8 mouse cellular contexts compared by ENCODE assay signal in genomic region chr12:112693185-112694126, GRCm38 (mm10). TPM values are rescaled to one million over a fixed set of nuclear protein-coding genes. Genes with fewer than 3 reads are reported as not detected.
DNase-seq lines count a peak whose midpoint lies in the region; ATAC-seq and TF ChIP-seq lines count a peak whose summit lies in the region.

No protein-coding gene starts in this region.

- no peak for TF ChIP-seq CTCF in CH12.LX (conservative IDR thresholded peaks at IDR 0.05 in 1 of 2, IDR thresholded peaks at IDR 0.05 in 1 of 2; ENCODE audit: low read depth in 2 of 2, low read length in 2 of 2)

- ATAC-seq in heart, embryonic 15.5 days (replicated peaks; ENCODE audit: insufficient number of reproducible peaks, insufficient read depth, low FRiP score, low read depth) = peak; percentile 98
- ATAC-seq in liver, embryonic 13.5 days (ENCODE audit: low read depth) = peak; percentile 93
- peak; percentile 94 for ATAC-seq in stomach, embryonic 14.5 days (ENCODE audit: insufficient number of reproducible peaks, insufficient read depth, low FRiP score, low read depth)

- H3K36me3 ChIP-seq in CH12.LX (replicated peaks in 1 of 2; ENCODE audit: control insufficient read depth in 1 of 2, insufficient read depth in 1 of 2, low read length in 1 of 2) = peaks cover 0 to 26% of the 10 kb centered on the region in 2 experiments
- no peaks in the 10 kb centered on the region; the same call in 1 of the 2 replicates for H3K36me3 ChIP-seq in forebrain, embryonic 10.5 days (replicated peaks)
- no peaks in the 10 kb centered on the region for H3K36me3 ChIP-seq in heart, embryonic 15.5 days
- no peaks in the 10 kb centered on the region for H3K36me3 ChIP-seq in liver, embryonic 13.5 days
- H3K36me3 ChIP-seq in stomach, embryonic 14.5 days (ENCODE audit: control insufficient read depth, insufficient read depth, low read length) = no peaks in the 10 kb centered on the region

- TF ChIP-seq EP300 in CH12.LX (IDR thresholded peaks at IDR 0.05; ENCODE audit: low read length) = no peak

- 4% methylated on average over 54 of the region's 54 CpGs for WGBS in forebrain, embryonic 10.5 days
- 3% methylated on average over 54 of the region's 54 CpGs for WGBS in heart, embryonic 15.5 days
- WGBS in liver, embryonic 13.5 days (ENCODE audit: insufficient replicate concordance) = 3% methylated on average over 54 of the region's 54 CpGs
- 3% methylated on average over 54 of the region's 54 CpGs for WGBS in stomach, embryonic 14.5 days

- H3K4me2 ChIP-seq in CH12.LX (ENCODE audit: insufficient read depth, low read depth, poor library complexity, severe bottlenecking) = peak overlapping the region; percentile 63
- H3K4me2 ChIP-seq in heart, embryonic 15.5 days = peak overlapping the region; percentile 78
- H3K4me2 ChIP-seq in liver, embryonic 13.5 days = peak overlapping the region; percentile 85
- peak overlapping the region; percentile 87 for H3K4me2 ChIP-seq in stomach, embryonic 14.5 days (replicated peaks; ENCODE audit: low read depth, low read length)

- TF ChIP-seq POLR2A in CH12.LX (IDR thresholded peaks at IDR 0.05; ENCODE audit: low read depth, low read length) = peak; percentile 94

- H3K4me1 ChIP-seq in CH12.LX (ENCODE audit: control insufficient read depth in 1 of 2, insufficient read depth in 2 of 2) = peaks cover 9 to 32% of the 10 kb centered on the region in 2 experiments
- peaks cover 23% of the 10 kb centered on the region for H3K4me1 ChIP-seq in forebrain, embryonic 10.5 days
- peaks cover 21% of the 10 kb centered on the region for H3K4me1 ChIP-seq in heart, embryonic 15.5 days (replicated peaks)
- peaks cover 25% of the 10 kb centered on the region for H3K4me1 ChIP-seq in liver, embryonic 13.5 days (replicated peaks)
- peaks cover 11% of the 10 kb centered on the region for H3K4me1 ChIP-seq in stomach, embryonic 14.5 days (ENCODE audit: control insufficient read depth, insufficient read depth, low read length)

- H3K79me2 ChIP-seq in CH12.LX (replicated peaks; ENCODE audit: control insufficient read depth, extremely low read depth, insufficient read depth, poor library complexity, severe bottlenecking) = no peaks in the 10 kb centered on the region

- peaks cover 7% of the 10 kb centered on the region for H3K27me3 ChIP-seq in CH12.LX (replicated peaks)
- peaks cover 20% of the 10 kb centered on the region for H3K27me3 ChIP-seq in forebrain, embryonic 10.5 days (ENCODE audit: poor library complexity, severe bottlenecking)
- peaks cover 2% of the 10 kb centered on the region; the same call in 1 of the 2 replicates for H3K27me3 ChIP-seq in heart, embryonic 15.5 days
- peaks cover 24% of the 10 kb centered on the region for H3K27me3 ChIP-seq in liver, embryonic 13.5 days
- H3K27me3 ChIP-seq in stomach, embryonic 14.5 days (ENCODE audit: control insufficient read depth, insufficient read depth, low read length) = no peaks in the 10 kb centered on the region

- peak; percentile 94 for DNase-seq in CH12.LX (ENCODE audit: extremely low read depth)
- DNase-seq in c-Kit-positive CD71-negative TER-119-negative erythroid progenitor cells, embryonic 14.5 days (ENCODE audit: low read depth) = peak; percentile 86
- DNase-seq in forebrain, embryonic 10.5 days (ENCODE audit: extremely low spot score, low spot score) = peak; percentile 91
- peak; percentile 97 for DNase-seq in kidney, postnatal 14 days
- DNase-seq in liver, embryonic 13.5 days = peak; percentile 85
- DNase-seq in natural killer cell, adult 2 months (ENCODE audit: low spot score in 2 of 2) = peak; percentile 88 to 90

- no peaks in the 10 kb centered on the region for H3K9me3 ChIP-seq in CH12.LX (replicated peaks; ENCODE audit: low read length)
- H3K9me3 ChIP-seq in forebrain, embryonic 10.5 days = no peaks in the 10 kb centered on the region
- no peaks in the 10 kb centered on the region for H3K9me3 ChIP-seq in heart, embryonic 15.5 days (replicated peaks)
- no peaks in the 10 kb centered on the region for H3K9me3 ChIP-seq in liver, embryonic 13.5 days (replicated peaks)
- no peaks in the 10 kb centered on the region for H3K9me3 ChIP-seq in stomach, embryonic 14.5 days (ENCODE audit: control insufficient read depth, low read depth, low read length)

- TF ChIP-seq RAD21 in CH12.LX (IDR thresholded peaks at IDR 0.05; ENCODE audit: low read depth, low read length) = no peak

- in situ Hi-C loops in CH12.LX (cut with MboI; ENCODE audit: low pct_ligation_motif_present, low pct_unique_long_range_greater_than_20kb, low sequenced_read_pairs) = no loop called here

- dilution Hi-C loops in CH12.LX (cut with MboI; ENCODE audit: extremely low pct_ligation_motif_present, extremely low pct_unique_long_range_greater_than_20kb, low sequenced_read_pairs) = no loop called here

- peak overlapping the region; percentile 5; the same call in 1 of the 2 replicates for H3K27ac ChIP-seq in CH12.LX (ENCODE audit: insufficient read depth, low read depth)
- H3K27ac ChIP-seq in forebrain, embryonic 10.5 days = peak overlapping the region; percentile 95
- H3K27ac ChIP-seq in heart, embryonic 15.5 days = peak overlapping the region; percentile 82
- peak overlapping the region; percentile 58 for H3K27ac ChIP-seq in liver, embryonic 13.5 days
- peak overlapping the region; percentile 78 for H3K27ac ChIP-seq in stomach, embryonic 14.5 days (ENCODE audit: low read length)

- peak overlapping the region; percentile 89 for H3K9ac ChIP-seq in CH12.LX (ENCODE audit: insufficient read depth, low read depth)
- peak overlapping the region; percentile 84 for H3K9ac ChIP-seq in heart, embryonic 15.5 days
- H3K9ac ChIP-seq in liver, embryonic 13.5 days = peak overlapping the region; percentile 85
- H3K9ac ChIP-seq in stomach, embryonic 14.5 days (replicated peaks; ENCODE audit: low read depth, low read length) = peak overlapping the region; percentile 80

- H3K4me3 ChIP-seq in CH12.LX (replicated peaks in 1 of 3; ENCODE audit: low read depth in 2 of 3, low read length in 2 of 3, poor library complexity in 1 of 3) = peak overlapping the region; percentile 79 to 88 (median 81)
- H3K4me3 ChIP-seq in forebrain, embryonic 10.5 days = peak overlapping the region; percentile 83
- H3K4me3 ChIP-seq in heart, embryonic 15.5 days = peak overlapping the region; percentile 62
- H3K4me3 ChIP-seq in liver, embryonic 13.5 days (replicated peaks) = peak overlapping the region; percentile 70
- peak overlapping the region; percentile 65 for H3K4me3 ChIP-seq in stomach, embryonic 14.5 days (ENCODE audit: low read depth, low read length)

TF ChIP-seq in CH12.LX, 34 proteins besides CTCF, POLR2A, EP300 and RAD21 (continues in another document):
- TF ChIP-seq MAFK (IDR thresholded peaks at IDR 0.05; ENCODE audit: insufficient replicate concordance, low read length) (no peak), POLR2AphosphoS2 (IDR thresholded peaks at IDR 0.05; ENCODE audit: low read depth, low read length) (peak; percentile 66; the same call in 1 of the 2 replicates), ZNF384 (IDR thresholded peaks at IDR 0.05; ENCODE audit: low read depth, low read length) (no peak), SIN3A (IDR thresholded peaks at IDR 0.05; ENCODE audit: low read length) (0 out of 2 replicates have a peak, but pooled peaks have one; percentile 67), HCFC1 (IDR thresholded peaks at IDR 0.05; ENCODE audit: low read depth, low read length) (peak; percentile 87), NELFE (IDR thresholded peaks at IDR 0.05; ENCODE audit: low read depth, low read length) (peak; percentile 94), PAX5 (IDR thresholded peaks at IDR 0.05; ENCODE audit: low read length) (no peak), IRF4 (IDR thresholded peaks at IDR 0.05; ENCODE audit: low read depth, low read length) (peak; percentile 71), MEF2A (IDR thresholded peaks at IDR 0.05; ENCODE audit: borderline replicate concordance, low read depth, low read length) (peak; percentile 69; the same call in 1 of the 2 replicates)

RNA-seq across cellular contexts. Expression of gene Zbtb42, which starts 14.8 kb away (rescaled TPM):
- total RNA-seq in CH12.LX (2012; rRNA removed) (0.30 and 0.63 TPM in 2 replicates), CH12.LX (2014; rRNA removed) (not detected in 2 replicates)
- polyA plus RNA-seq in CH12.LX (2012; ENCODE audit: insufficient read length, low read depth) = 0.08 and 0.11 TPM in 2 replicates
- polyA plus RNA-seq in forebrain, embryonic 10.5 days (2016; fragmentation: Nextera tagmentation; extraction: Ambion mirVana) = 4.1 and 4.3 TPM in 2 replicates
- polyA plus RNA-seq in heart, embryonic 15.5 days (2015; fragmentation: Nextera tagmentation; extraction: Ambion mirVana) = 4.8 and 7.6 TPM in 2 replicates
- polyA plus RNA-seq in liver, embryonic 13.5 days (2015; fragmentation: Nextera tagmentation; extraction: Ambion mirVana) = 0.40 and 0.71 TPM in 2 replicates
- 10.9 and 14.2 TPM in 2 replicates for polyA plus RNA-seq in stomach, embryonic 14.5 days (2014; fragmentation: Nextera tagmentation; extraction: Ambion mirVana)

RNA-seq across cellular contexts. Expression of gene Akt1, which starts 18.8 kb away (rescaled TPM):
- 66.6 and 79.9 TPM in 2 replicates for total RNA-seq in CH12.LX (2012; rRNA removed)
- 69.8 and 74.4 TPM in 2 replicates for total RNA-seq in CH12.LX (2014; rRNA removed)
- 144 and 178 TPM in 2 replicates for polyA plus RNA-seq in CH12.LX (2012; ENCODE audit: insufficient read length, low read depth)
- 39.2 and 41.9 TPM in 2 replicates for polyA plus RNA-seq in forebrain, embryonic 10.5 days (2016; fragmentation: Nextera tagmentation; extraction: Ambion mirVana)
- 139 and 169 TPM in 2 replicates for polyA plus RNA-seq in heart, embryonic 15.5 days (2015; fragmentation: Nextera tagmentation; extraction: Ambion mirVana)
- 13.8 and 17.9 TPM in 2 replicates for polyA plus RNA-seq in liver, embryonic 13.5 days (2015; fragmentation: Nextera tagmentation; extraction: Ambion mirVana)
- polyA plus RNA-seq in stomach, embryonic 14.5 days (2014; fragmentation: Nextera tagmentation; extraction: Ambion mirVana) = 55.6 and 64.6 TPM in 2 replicates

RNA-seq across cellular contexts. Expression of gene Cep170b, which starts 26.8 kb away (rescaled TPM):
- total RNA-seq in CH12.LX (2012; rRNA removed) (30.6 and 39.1 TPM in 2 replicates), CH12.LX (2014; rRNA removed) (44.4 and 48.1 TPM in 2 replicates)
- polyA plus RNA-seq in CH12.LX (2012; ENCODE audit: insufficient read length, low read depth) = 44.4 and 63.1 TPM in 2 replicates
- 5.9 and 7.9 TPM in 2 replicates for polyA plus RNA-seq in forebrain, embryonic 10.5 days (2016; fragmentation: Nextera tagmentation; extraction: Ambion mirVana)
- polyA plus RNA-seq in heart, embryonic 15.5 days (2015; fragmentation: Nextera tagmentation; extraction: Ambion mirVana) = 4.8 and 7.9 TPM in 2 replicates
- polyA plus RNA-seq in liver, embryonic 13.5 days (2015; fragmentation: Nextera tagmentation; extraction: Ambion mirVana) = 2.5 and 2.9 TPM in 2 replicates
- polyA plus RNA-seq in stomach, embryonic 14.5 days (2014; fragmentation: Nextera tagmentation; extraction: Ambion mirVana) = 15.8 and 16.2 TPM in 2 replicates

RNA-seq across cellular contexts. Expression of gene Siva1, which starts 49.0 kb away (rescaled TPM):
- total RNA-seq in CH12.LX (2012; rRNA removed) (137 and 149 TPM in 2 replicates), CH12.LX (2014; rRNA removed) (78.1 and 81.9 TPM in 2 replicates)
- 135 and 158 TPM in 2 replicates for polyA plus RNA-seq in CH12.LX (2012; ENCODE audit: insufficient read length, low read depth)
- 361 and 369 TPM in 2 replicates for polyA plus RNA-seq in forebrain, embryonic 10.5 days (2016; fragmentation: Nextera tagmentation; extraction: Ambion mirVana)
- 95.4 and 142 TPM in 2 replicates for polyA plus RNA-seq in heart, embryonic 15.5 days (2015; fragmentation: Nextera tagmentation; extraction: Ambion mirVana)
- 120 and 148 TPM in 2 replicates for polyA plus RNA-seq in liver, embryonic 13.5 days (2015; fragmentation: Nextera tagmentation; extraction: Ambion mirVana)
- polyA plus RNA-seq in stomach, embryonic 14.5 days (2014; fragmentation: Nextera tagmentation; extraction: Ambion mirVana) = 250 and 274 TPM in 2 replicates

Comparison
In these comparisons a context has a peak if more than half of its experiments do, and no peak if none do; other contexts are left out.
1. Peak in every context shown above with its lines: DNase-seq, ATAC-seq, H3K4me3 ChIP-seq and H3K27ac ChIP-seq.
2. H3K27ac ChIP-seq: peak in every context shown above with its lines; median percentile 95 in forebrain, embryonic 10.5 days; 82 in heart, embryonic 15.5 days; 78 in stomach, embryonic 14.5 days; 58 in liver, embryonic 13.5 days; 5 in CH12.LX.